Mouse (Mus musculus) liver, embryonic 14.5 days (tissue): Measurements from ENCODE around the gene Serinc5. TPM values are rescaled to one million over a fixed set of nuclear protein-coding genes. Genes with fewer than 3 reads are reported as not detected.
"Not testable (repeated sequence)": the region's sequence is repeated elsewhere in the genome, so short reads cannot be mapped to it uniquely, and the experiment has no call there.

Experiments used
- ATAC-seq: fragments of 200-750 bp; cut with Nextera tagmentation; 2 replicates; pipeline ENCODE4 v1.8.0; 2017; ENCODE audit warnings: moderate number of reproducible peaks, mild to moderate bottlenecking, moderate library complexity; ENCODE audit not compliant: insufficient read depth
- DNase-seq, 3 experiments: peaks; one replicate each; pipeline ENCODE4 v3.0.0-alpha.2; 2012 to 2013; ENCODE audit warnings: low read depth in 3 of 3, low spot score in 3 of 3
- H3K27ac ChIP-seq: fragments of 300-500 bp; sonication (generic); 2 replicates; pipeline ENCODE4 v1.5.1; 2014; ENCODE audit warnings: moderate library complexity, mild to moderate bottlenecking, control low read depth, inconsistent platforms
- H3K27me3 ChIP-seq: fragments of 300-500 bp; sonication (generic); 2 replicates; pipeline ENCODE4 v1.6.1; 2014; ENCODE audit warnings: mild to moderate bottlenecking, low read length, moderate library complexity; ENCODE audit not compliant: control insufficient read depth, insufficient read depth
- H3K36me3 ChIP-seq: fragments of 300-500 bp; sonication (generic); replicated peaks from 2 replicates; pipeline ENCODE4 v1.6.1; 2014; ENCODE audit warnings: low read depth; ENCODE audit not compliant: control insufficient read depth, insufficient read depth
- H3K4me1 ChIP-seq, 2 experiments: fragments of 200-500 bp in 1 of 2; fragments of 300-500 bp in 1 of 2; sonication (generic) in 1 of 2; replicated peaks; 2 replicates each; pipeline ENCODE4 v1.6.1; 2012 to 2014; ENCODE audit warnings: antibody characterized with exemption in 1 of 2, inconsistent platforms in 1 of 2, low read length in 1 of 2; ENCODE audit not compliant: control insufficient read depth in 2 of 2, insufficient read depth in 2 of 2
- H3K4me2 ChIP-seq: fragments of 300-500 bp; sonication (generic); 2 replicates; pipeline ENCODE4 v1.6.1; 2014; ENCODE audit warnings: low read depth, mild to moderate bottlenecking, control low read depth, moderate library complexity
- H3K4me3 ChIP-seq, 2 experiments: fragments of 200-500 bp in 1 of 2; fragments of 300-500 bp in 1 of 2; sonication (generic) in 1 of 2; 2 replicates each; pipeline ENCODE4 v1.5.1; 2012 to 2014; ENCODE audit warnings: low read depth in 2 of 2, low read length in 2 of 2, mild to moderate bottlenecking in 2 of 2, control low read depth in 1 of 2, inconsistent platforms in 1 of 2, moderate library complexity in 1 of 2; ENCODE audit not compliant: insufficient read depth in 1 of 2
- H3K9ac ChIP-seq: fragments of 300-500 bp; sonication (generic); replicated peaks from 2 replicates; pipeline ENCODE4 v1.6.1; 2014; ENCODE audit warnings: mild to moderate bottlenecking, control low read depth, moderate library complexity
- H3K9me3 ChIP-seq: fragments of 300-500 bp; sonication (generic); 2 replicates; pipeline ENCODE4 v1.6.1; 2016; ENCODE audit warnings: low read length, mixed read lengths; ENCODE audit not compliant: control insufficient read depth
- CTCF ChIP-seq: IDR thresholded peaks from 2 replicates; pipeline ENCODE4 v1.5.1; 2016; ENCODE audit warnings: antibody characterized with exemption, low read depth, control low read depth
- EP300 ChIP-seq: IDR thresholded peaks from 2 replicates; pipeline ENCODE4 v1.6.1; 2016; ENCODE audit warnings: antibody characterized with exemption, low read depth
- WGBS: fragments of 180-500 bp; shearing (Covaris S2); extraction: QIAGEN DNeasy Blood & Tissue Kit; methylation state at CpG from one replicate; pipeline ENCODE4 v1.1.7; 2014; ENCODE audit not compliant: insufficient replicate concordance; 5-methylcytosine and 5-hydroxymethylcytosine counted together
- polyA plus RNA-seq, 2 experiments: library from polyadenylated mRNA; depleted of rRNA in 1 of 2; stranded (reverse) in 1 of 2; unstranded in 1 of 2; fragments of >200 nt; fragmentation: Nextera tagmentation in 1 of 2; extraction: Ambion mirVana in 1 of 2; gene quantifications; 2 replicates each; pipeline versions ENCODE4 v1.2.1 to v1.2.3; 2012 to 2014

The Serinc5 gene
- polyA plus RNA-seq, 2 experiments = 14.2 to 17.9 TPM

- no peak for TF ChIP-seq EP300
- no peak for TF ChIP-seq CTCF
- Histone ChIP-seq H3K4me3 (no peak overlapping the region), H3K9ac (no peak overlapping the region), H3K27me3 (no peaks in the 10 kb centered on the region), H3K27ac (no peak overlapping the region), H3K9me3 (no peaks in the 10 kb centered on the region; the same call in 1 of the 2 replicates), H3K36me3 (peaks cover 16% of the 10 kb centered on the region), H3K4me1 (peaks cover 0 to 2% of the 10 kb centered on the region in 2 experiments; a peak in 1 of 4 replicates), H3K4me2 (no peak overlapping the region)
- 81% methylated on average over 2 of the region's 2 CpGs for WGBS
- no peak for DNase-seq
- ATAC-seq = no peak
These were observed 70.7 kb downstream of the Serinc5 start for GRCm38 (mm10) chr13:92681541-92681940.

DNA sequence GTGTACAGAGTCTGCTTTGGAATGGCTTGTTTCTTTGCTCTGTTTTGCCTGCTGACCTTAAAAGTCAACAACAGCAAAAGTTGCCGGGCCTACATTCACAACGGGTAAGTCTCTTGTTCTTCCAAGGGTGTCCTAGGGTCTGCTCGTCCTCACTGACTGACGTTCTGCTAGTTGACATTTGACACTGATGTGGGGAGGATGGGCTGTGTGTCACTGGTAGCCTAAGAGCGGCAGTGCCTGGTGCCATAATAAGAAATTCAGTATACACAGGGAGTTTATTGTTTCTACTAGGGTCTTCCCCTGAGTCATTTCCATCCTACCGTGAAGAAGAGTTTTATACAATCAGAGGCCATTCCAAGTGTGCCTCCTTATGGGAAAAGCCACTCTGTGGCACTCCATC is 71.9 kb downstream of the Serinc5 start:
- Histone ChIP-seq H3K36me3 (peaks cover 23% of the 10 kb centered on the region), H3K27ac (no peak overlapping the region), H3K9ac (no peak overlapping the region), H3K4me2 (no peak overlapping the region), H3K9me3 (no peaks in the 10 kb centered on the region; the same call in 1 of the 2 replicates), H3K27me3 (no peaks in the 10 kb centered on the region), H3K4me3 (no peak overlapping the region), H3K4me1 (peaks cover 0 to 2% of the 10 kb centered on the region in 2 experiments; a peak in 1 of 4 replicates)
- TF ChIP-seq EP300 (no peak), CTCF (no peak)
- no peak for DNase-seq
- ATAC-seq = no peak
- WGBS = 76% methylated on average over 6 of the region's 6 CpGs

DNA sequence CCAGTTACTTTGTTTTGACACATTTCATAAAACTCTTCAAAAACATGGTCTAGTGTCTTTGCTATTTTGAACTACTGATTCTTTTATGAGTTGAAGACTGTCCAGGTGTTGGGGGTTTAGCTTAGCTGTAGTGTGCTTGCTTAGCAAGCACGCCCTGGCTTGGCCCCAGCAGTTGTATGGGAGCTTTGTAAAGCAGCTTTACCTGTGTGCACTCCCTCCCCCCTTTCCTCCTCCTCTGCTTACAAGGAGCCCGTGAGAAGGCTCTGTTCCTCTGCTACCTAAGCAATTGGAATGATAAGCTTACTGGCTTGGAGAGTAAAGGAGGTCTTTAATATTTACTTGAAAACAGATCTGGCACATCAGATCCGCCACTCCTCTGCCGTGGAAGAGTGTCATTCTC is 72.6 kb downstream of the Serinc5 start:
- ATAC-seq (no peak), DNase-seq (no peak)
- Histone ChIP-seq H3K27ac (no peak overlapping the region), H3K9ac (no peak overlapping the region), H3K9me3 (no peaks in the 10 kb centered on the region; the same call in 1 of the 2 replicates), H3K27me3 (no peaks in the 10 kb centered on the region), H3K4me2 (no peak overlapping the region), H3K36me3 (peaks cover 23% of the 10 kb centered on the region), H3K4me1 (peaks cover 0 to 2% of the 10 kb centered on the region in 2 experiments; a peak in 1 of 4 replicates), H3K4me3 (no peak overlapping the region)
- TF ChIP-seq EP300 = no peak
- no peak for TF ChIP-seq CTCF
- WGBS = 74% methylated on average over 4 of the region's 4 CpGs

DNA sequence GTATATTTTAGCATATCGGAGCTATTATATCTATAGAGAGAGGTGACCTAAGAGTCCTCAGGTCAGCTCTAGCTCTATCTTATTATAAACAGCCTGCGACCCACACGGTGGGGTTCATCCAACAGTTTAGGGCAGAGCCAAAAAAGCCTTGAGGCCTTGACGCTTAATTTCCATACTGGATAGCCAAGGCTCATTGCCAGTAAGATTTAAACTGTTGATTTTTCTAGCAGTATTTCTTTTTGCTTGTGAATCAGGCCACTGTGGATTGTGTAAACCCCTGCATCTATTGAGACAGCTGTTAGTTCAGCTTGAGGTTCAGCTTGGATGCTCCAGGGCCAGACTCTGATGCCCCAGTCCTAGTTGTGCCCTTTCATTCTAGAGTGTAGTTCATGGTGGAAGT is 73.4 kb downstream of the Serinc5 start:
- DNase-seq = no peak
- no peak for TF ChIP-seq EP300
- TF ChIP-seq CTCF = no peak
- no peak for ATAC-seq
- Histone ChIP-seq H3K27ac (no peak overlapping the region), H3K4me3 (no peak overlapping the region), H3K9ac (no peak overlapping the region), H3K27me3 (no peaks in the 10 kb centered on the region), H3K4me1 (no peaks in the 10 kb centered on the region), H3K9me3 (no peaks in the 10 kb centered on the region; the same call in 1 of the 2 replicates), H3K4me2 (no peak overlapping the region), H3K36me3 (peaks cover 29% of the 10 kb centered on the region)
- WGBS = 87% methylated on average over 4 of the region's 4 CpGs

- DNase-seq = no peak
- Histone ChIP-seq H3K4me3 (no peak overlapping the region), H3K27ac (no peak overlapping the region), H3K4me2 (no peak overlapping the region), H3K9ac (no peak overlapping the region), H3K27me3 (no peaks in the 10 kb centered on the region), H3K36me3 (peaks cover 33% of the 10 kb centered on the region), H3K4me1 (no peaks in the 10 kb centered on the region), H3K9me3 (no peaks in the 10 kb centered on the region; the same call in 1 of the 2 replicates)
- ATAC-seq = no peak
- 87% methylated on average over 4 of the region's 4 CpGs for WGBS
- TF ChIP-seq CTCF = no peak
- TF ChIP-seq EP300 = no peak
These were observed 74.4 kb downstream of the Serinc5 start for GRCm38 (mm10) chr13:92685273-92685672.

DNA sequence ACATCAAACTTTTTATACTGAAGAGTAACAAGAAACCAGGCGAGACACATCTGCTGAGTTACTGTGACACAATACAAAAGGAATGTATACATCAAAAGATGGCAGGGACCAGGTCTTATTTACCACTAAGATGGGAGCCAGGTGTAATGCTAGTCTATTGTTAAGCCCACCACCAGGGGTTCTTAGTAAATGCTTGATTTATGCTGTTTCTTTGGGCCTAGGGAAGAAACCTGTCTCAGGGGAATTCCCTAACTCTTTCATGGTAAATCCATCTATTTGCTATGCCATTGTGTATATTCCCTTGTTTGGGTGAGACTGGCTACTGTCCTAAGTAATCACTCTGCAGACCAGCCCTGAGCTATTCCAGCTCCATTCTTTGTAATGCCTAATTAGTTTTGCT is 76.3 kb downstream of the Serinc5 start:
- H3K27ac ChIP-seq, H3K4me1 ChIP-seq, H3K4me2 ChIP-seq, H3K4me3 ChIP-seq, H3K27me3 ChIP-seq, ATAC-seq, H3K9ac ChIP-seq, DNase-seq, H3K9me3 ChIP-seq: not testable (repeated sequence)
- H3K36me3 ChIP-seq = peaks cover 47% of the 10 kb centered on the region
- 75% methylated on average over 1 of the region's 1 CpGs for WGBS
